Mouse (Mus musculus) cerebellum, adult 8-10 months (tissue): Measurements from ENCODE around the gene Aff1.

Experiments
- DNase-seq: peaks from one replicate; pipeline ENCODE4 v3.0.0; 2022

Gene Aff1

GRCm38 (mm10) chr5:103694094-103694493 is 1.9 kb downstream of the Aff1 start:
- DNase-seq, result no peak

DNA sequence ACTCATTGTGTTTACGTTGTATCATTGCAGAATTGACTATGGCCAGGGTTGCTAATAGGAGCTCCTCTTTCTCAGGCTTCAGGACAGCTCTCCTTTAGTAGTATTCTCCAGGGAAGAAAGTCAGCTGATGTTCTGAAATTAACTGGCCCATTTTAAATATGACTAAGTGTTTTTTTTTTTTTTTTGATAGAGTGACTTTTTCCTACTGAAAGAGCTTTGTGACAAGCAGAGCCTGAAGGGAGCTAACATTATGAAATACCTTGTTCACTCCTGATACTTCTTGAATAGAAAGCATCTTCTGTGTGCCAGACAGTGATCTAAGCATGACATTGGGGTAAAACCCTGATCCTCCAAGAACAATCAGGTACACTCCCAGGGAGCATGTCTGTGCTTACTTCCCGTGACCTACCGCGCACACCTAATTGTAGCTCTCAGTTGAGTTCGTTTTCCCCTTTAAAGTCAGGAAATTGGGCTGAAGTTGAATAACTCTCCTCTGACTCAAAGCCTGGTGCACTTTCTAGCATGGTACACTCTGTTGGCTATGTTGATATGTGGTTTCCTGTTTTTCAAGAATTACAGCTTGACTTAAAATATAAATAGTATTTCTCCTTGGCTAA is 5.8 kb downstream of the Aff1 start:
- DNase-seq, result no peak

GRCm38 (mm10) chr5:103698577-103698976 is 6.4 kb downstream of the Aff1 start:
- no peak for DNase-seq

- no peak for DNase-seq
Measured at GRCm38 (mm10) chr5:103699537-103699936, 7.4 kb downstream of the Aff1 start.

- no peak for DNase-seq
Measured at GRCm38 (mm10) chr5:103700661-103701060, 8.5 kb downstream of the Aff1 start.

DNA sequence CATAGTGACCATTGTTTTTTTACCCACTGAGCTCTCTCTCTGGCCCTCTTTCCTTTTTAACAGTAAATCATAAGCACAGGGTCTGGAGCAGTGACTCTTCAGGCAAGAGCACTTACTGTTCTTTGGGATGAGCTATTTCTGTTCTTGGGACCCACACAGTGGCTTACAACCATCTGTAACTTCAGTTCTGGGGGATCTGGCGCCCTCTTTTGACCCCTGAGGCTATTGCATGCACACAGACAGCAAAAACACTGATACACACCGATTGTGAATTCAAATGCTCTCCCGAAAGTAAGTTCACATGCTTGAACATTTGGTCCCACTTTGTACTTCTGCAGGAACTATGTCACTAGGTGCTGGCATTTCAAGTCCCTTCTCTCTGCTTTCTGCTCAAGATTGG is 9.3 kb downstream of the Aff1 start:
- DNase-seq, result no peak

DNA sequence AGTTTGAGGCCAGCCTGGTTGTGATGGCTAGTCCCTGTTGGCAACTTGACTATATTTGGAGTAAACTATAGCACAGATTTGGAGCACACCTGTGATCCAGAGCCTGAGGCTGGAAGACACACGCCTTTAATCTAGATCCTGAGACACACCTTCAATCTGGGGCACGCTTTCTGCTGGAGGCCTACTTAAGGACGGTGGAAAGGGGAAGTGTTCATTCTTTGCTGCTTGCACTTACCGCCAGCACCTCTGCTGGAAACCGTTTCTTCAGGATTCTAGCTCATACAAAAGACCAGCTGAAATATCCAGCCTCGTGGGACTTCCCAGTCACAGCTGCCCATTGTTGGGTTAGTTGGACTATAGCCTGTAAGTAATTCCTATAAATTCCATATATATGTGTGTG is 10.4 kb downstream of the Aff1 start:
- no peak for DNase-seq

GRCm38 (mm10) chr5:103705331-103705730 is 13.2 kb downstream of the Aff1 start:
- no peak for DNase-seq

DNA sequence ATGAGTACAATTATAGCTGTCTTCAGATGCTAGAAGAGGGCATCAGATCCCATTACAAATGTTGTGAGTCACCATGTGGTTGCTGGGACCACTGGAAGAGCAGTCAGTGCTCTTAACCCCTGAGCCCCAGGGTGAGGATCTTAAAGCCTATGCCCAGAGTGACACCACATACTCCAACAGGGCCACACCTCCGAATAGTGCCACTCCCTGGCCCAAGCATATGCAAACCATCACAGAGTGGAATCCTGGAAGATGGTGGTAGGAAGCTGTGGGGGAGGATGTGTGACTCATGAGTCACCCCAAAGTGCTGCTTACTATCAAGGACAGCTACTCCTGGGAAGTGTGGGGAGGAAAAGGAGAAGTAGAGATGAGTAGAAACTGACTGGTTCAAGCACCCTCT is 13.7 kb downstream of the Aff1 start:
- no peak for DNase-seq

DNA sequence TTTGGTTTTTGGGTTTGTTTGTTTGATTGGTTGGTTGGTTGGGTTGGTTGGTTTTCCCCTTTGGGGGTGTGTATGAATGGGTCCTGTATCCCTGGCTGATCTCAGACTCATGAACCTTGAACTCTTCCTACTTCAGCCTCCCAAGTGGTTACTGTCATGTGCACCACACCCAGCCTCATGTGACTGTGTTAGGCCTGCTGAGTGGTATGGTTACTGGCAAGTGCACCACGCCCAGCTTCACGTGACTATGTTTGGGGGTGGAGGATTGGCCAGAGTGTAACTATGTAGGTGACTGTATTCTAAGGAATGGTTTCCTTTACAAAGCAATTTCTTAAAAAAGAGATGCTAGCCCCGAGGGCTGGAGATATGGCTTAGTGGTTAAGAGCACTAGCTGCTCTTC is 16.9 kb downstream of the Aff1 start:
- no peak for DNase-seq

DNA sequence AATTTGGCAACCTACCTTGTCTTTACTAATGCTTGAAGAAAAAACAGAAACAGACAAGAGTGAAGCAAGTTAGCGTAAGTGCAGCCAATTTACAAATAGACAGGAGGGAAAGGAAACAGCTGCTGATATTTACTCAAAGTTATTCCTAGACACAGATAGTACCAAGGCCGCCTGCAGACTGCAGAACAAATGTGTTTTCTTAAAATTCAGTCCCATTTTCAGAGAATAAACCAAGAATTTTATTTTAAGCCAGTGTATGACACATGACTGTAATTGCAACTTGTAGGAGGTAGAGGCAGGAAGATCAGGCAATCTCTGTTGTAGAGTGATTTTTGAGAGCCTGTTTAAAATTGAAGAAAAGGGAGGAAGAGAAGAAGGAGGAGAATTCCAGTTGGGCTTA is 19.7 kb downstream of the Aff1 start:
- DNase-seq, result no peak

- DNase-seq, result no peak
Measured at GRCm38 (mm10) chr5:103713422-103713821, 21.2 kb downstream of the Aff1 start.

GRCm38 (mm10) chr5:103714943-103715342 is 22.8 kb downstream of the Aff1 start:
- DNase-seq, result no peak

- no peak for DNase-seq
Measured at GRCm38 (mm10) chr5:103716824-103717342, 24.7 kb downstream of the Aff1 start.

DNA sequence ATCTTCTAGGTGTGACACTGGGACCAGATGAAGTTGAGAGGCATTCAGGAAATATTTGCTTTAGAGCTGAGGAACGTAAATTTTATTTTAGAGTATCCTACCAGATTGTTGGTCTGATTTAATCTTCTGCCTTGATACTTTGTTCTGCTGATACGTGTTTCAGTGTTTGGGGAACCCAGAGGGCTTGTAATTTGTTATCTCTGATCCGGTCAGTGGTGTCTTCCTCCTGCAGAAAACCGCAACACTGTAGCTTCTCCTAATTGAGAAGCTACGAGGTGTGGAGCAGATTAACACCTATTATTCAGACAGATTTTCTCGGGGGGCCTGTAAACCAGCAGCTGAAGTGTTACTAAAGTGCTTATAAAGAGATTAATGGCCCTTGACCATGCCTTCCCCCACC is 27.0 kb downstream of the Aff1 start:
- DNase-seq, result no peak

DNA sequence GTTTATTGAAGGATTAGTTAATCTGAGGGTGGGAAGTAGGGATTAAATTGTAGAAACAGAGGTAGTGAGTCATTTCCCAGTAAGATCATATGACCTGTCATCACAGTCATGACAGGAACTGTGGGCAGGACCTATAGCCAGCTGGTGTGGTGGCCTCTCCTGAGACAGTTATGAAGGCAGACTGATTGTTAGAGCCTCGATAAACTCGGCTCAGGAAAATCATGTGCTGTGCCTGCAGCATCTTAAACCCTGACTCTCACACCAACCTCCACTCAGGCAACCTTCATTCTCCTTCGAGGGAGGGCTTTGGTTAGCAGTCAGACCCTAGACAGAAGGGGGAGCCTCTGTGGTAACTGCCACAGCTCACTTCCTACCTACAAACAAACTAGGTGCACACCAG is 27.7 kb downstream of the Aff1 start:
- DNase-seq, result no peak

DNA sequence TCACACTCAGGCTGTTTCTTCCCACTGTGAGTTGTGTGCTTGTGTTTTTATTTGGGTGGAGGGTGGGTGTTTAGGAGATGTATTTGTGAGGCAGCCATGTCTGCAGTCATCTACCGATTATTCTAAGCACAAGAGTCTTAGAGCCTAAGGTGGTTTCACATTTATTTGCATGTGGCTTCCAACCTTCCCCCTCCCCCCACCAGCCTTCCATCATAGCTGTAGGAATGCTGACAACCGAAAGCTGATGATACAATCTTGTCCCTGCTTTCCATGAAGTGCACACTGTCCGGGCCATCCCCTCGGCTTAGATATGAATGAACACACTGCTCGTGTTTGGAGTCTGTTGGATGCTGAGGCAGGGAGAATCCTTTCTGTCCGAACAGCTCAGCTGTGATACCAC is 28.8 kb downstream of the Aff1 start:
- no peak for DNase-seq

DNA sequence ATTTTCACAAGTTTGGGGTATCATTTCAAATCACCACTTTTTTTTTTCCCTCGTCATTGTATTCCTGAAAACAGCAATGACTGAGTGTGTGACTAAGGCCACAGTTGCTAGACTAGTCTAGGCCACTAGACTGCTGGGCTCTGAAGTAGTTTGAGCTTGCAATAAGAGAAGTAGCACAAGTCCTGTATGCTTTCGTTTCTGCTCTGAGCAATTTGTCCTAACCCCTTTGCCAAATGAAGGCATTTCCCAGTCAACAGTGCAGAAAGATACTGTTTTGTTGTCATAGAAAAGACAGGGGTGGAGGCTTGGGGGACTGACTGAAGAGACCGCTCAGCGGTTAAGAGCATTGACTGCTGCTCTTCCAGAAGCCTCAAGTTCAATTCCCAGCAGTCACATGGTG is 29.3 kb downstream of the Aff1 start:
- DNase-seq, result no peak

DNA sequence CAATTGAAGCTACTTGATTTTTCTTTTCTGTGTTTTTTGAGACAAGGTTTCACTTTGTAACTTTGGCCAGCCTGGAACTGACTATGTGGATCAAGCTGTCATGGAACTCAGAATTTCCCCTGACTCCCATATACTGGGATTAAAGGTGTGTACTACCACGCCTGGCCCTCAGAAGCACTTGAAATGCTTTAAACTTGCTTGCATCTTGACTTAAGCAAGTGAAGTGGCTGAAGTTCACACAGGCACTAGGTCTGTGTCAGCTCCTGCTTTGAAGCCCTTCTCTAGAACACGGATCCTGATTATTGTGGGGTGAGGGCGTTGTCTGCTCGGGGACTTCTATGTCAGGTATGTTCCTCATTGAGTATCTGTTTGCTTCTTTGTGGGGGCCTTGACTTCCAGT is 30.5 kb downstream of the Aff1 start:
- no peak for DNase-seq

GRCm38 (mm10) chr5:103724384-103724783 is 32.2 kb downstream of the Aff1 start:
- no peak for DNase-seq

- no peak for DNase-seq
Measured at GRCm38 (mm10) chr5:103724823-103725222, 32.6 kb downstream of the Aff1 start.

GRCm38 (mm10) chr5:103725268-103726149 is 33.3 kb downstream of the Aff1 start:
- DNase-seq, result no peak

GRCm38 (mm10) chr5:103726281-103726938 is 34.2 kb downstream of the Aff1 start:
- DNase-seq, result no peak
